Mouse (Mus musculus) layer of hippocampus, adult 9-11 months (tissue): Measurements from ENCODE around the gene Pla2g3.
A peak's percentile ranks its signal among the peaks of the same experiment; 100 is the strongest.

Experiments
- DNase-seq: peaks from one replicate; pipeline ENCODE4 v3.0.0; 2022

Gene Pla2g3

GRCm38 (mm10) chr11:3521339-3522224 lies 33.5 kb downstream of the Pla2g3 start:
- no peak for DNase-seq

GRCm38 (mm10) chr11:3522285-3523000 lies 34.4 kb downstream of the Pla2g3 start:
- no peak for DNase-seq

- DNase-seq: no peak
Measured at GRCm38 (mm10) chr11:3523840-3524582, 35.9 kb downstream of the Pla2g3 start.

GRCm38 (mm10) chr11:3525560-3525959 lies 37.5 kb downstream of the Pla2g3 start:
- no peak for DNase-seq

- no peak for DNase-seq
Measured at GRCm38 (mm10) chr11:3526207-3526606, 38.1 kb downstream of the Pla2g3 start.

- no peak for DNase-seq
Measured at GRCm38 (mm10) chr11:3526979-3527738, 39.1 kb downstream of the Pla2g3 start.

- no peak for DNase-seq
Measured at GRCm38 (mm10) chr11:3527766-3528165, 39.7 kb downstream of the Pla2g3 start.

GRCm38 (mm10) chr11:3528208-3528607 lies 40.1 kb downstream of the Pla2g3 start:
- no peak for DNase-seq

GRCm38 (mm10) chr11:3529476-3530252 lies 41.6 kb downstream of the Pla2g3 start:
- no peak for DNase-seq

GRCm38 (mm10) chr11:3530731-3531130 lies 42.6 kb downstream of the Pla2g3 start:
- DNase-seq: no peak

GRCm38 (mm10) chr11:3531634-3532033 lies 43.5 kb downstream of the Pla2g3 start:
- no peak for DNase-seq

- DNase-seq: no peak
Measured at GRCm38 (mm10) chr11:3532101-3532931, 44.2 kb downstream of the Pla2g3 start.

GRCm38 (mm10) chr11:3533406-3533932 lies 45.4 kb downstream of the Pla2g3 start:
- no peak for DNase-seq

- peak; percentile 62 for DNase-seq
Measured at GRCm38 (mm10) chr11:3534956-3535355, 46.9 kb downstream of the Pla2g3 start.

GRCm38 (mm10) chr11:3535406-3535986 lies 47.4 kb downstream of the Pla2g3 start:
- peak; percentile 92 for DNase-seq

- DNase-seq: no peak
Measured at GRCm38 (mm10) chr11:3536082-3536481, 48.0 kb downstream of the Pla2g3 start.

GRCm38 (mm10) chr11:3536745-3537333 lies 48.8 kb downstream of the Pla2g3 start:
- no peak for DNase-seq

- DNase-seq: no peak
Measured at GRCm38 (mm10) chr11:3537711-3538110, 49.6 kb downstream of the Pla2g3 start.

GRCm38 (mm10) chr11:3538341-3538740 lies 50.3 kb downstream of the Pla2g3 start:
- no peak for DNase-seq
